Mouse (Mus musculus) kidney, embryonic 15.5 days (tissue): ENCODE results near the gene Blzf1. TPM values are rescaled to one million over a fixed set of nuclear protein-coding genes. Genes with fewer than 3 reads are reported as not detected.
A peak's percentile ranks its signal among the peaks of the same experiment; 100 is the strongest.

Source experiments
- ATAC-seq: fragments of 200-750 bp; cut with Nextera tagmentation; replicated peaks from 2 replicates; pipeline ENCODE4 v1.8.0; 2017; ENCODE audit warnings: moderate TSS enrichment; ENCODE audit not compliant: low FRiP score
- H3K27ac ChIP-seq: fragments of 300-500 bp; sonication (generic); 2 replicates; pipeline ENCODE4 v1.5.1; 2015; ENCODE audit warnings: mild to moderate bottlenecking, inconsistent platforms
- H3K27me3 ChIP-seq: fragments of 300-500 bp; sonication (generic); 2 replicates; pipeline ENCODE4 v1.6.1; 2015; ENCODE audit warnings: inconsistent platforms
- H3K36me3 ChIP-seq: fragments of 300-500 bp; sonication (generic); 2 replicates; pipeline ENCODE4 v1.6.1; 2015; ENCODE audit warnings: inconsistent platforms
- H3K4me1 ChIP-seq: fragments of 300-500 bp; sonication (generic); 2 replicates; pipeline ENCODE4 v1.6.1; 2015; ENCODE audit warnings: inconsistent platforms
- H3K4me2 ChIP-seq: fragments of 300-500 bp; sonication (generic); 2 replicates; pipeline ENCODE4 v1.6.1; 2015; ENCODE audit warnings: moderate library complexity, mild to moderate bottlenecking, inconsistent platforms
- H3K4me3 ChIP-seq: fragments of 300-500 bp; sonication (generic); replicated peaks from 2 replicates; pipeline ENCODE4 v1.5.1; 2015; ENCODE audit warnings: mild to moderate bottlenecking, inconsistent platforms
- H3K9ac ChIP-seq: fragments of 300-500 bp; sonication (generic); 2 replicates; pipeline ENCODE4 v1.6.1; 2015; ENCODE audit warnings: mild to moderate bottlenecking, inconsistent platforms
- H3K9me3 ChIP-seq: fragments of 300-500 bp; sonication (generic); replicated peaks from 2 replicates; pipeline ENCODE4 v1.6.1; 2016; ENCODE audit warnings: inconsistent platforms
- WGBS: fragments of 180-500 bp; shearing (Covaris S2); methylation state at CpG from one replicate; pipeline ENCODE4 v1.1.7; 2015; ENCODE audit warnings: mixed read lengths; 5-methylcytosine and 5-hydroxymethylcytosine counted together
- polyA plus RNA-seq: library from polyadenylated mRNA; unstranded; fragments of >200 nt; fragmentation: Nextera tagmentation; extraction: Ambion mirVana; gene quantifications from 2 replicates; pipeline ENCODE4 v1.2.1, GENCODE M21; 2015

The Blzf1 gene
- polyA plus RNA-seq, 1 experiment from 2014 or later = 30.9 TPM

GRCm38 (mm10) chr1:164320731-164321130 is 13.4 kb upstream of the Blzf1 start:
- H3K9me3 ChIP-seq = no peaks in the 10 kb centered on the region
- H3K27me3 ChIP-seq = no peaks in the 10 kb centered on the region
- peak overlapping the region; percentile 75 for H3K27ac ChIP-seq
- no peak overlapping the region for H3K9ac ChIP-seq
- no peak overlapping the region for H3K4me3 ChIP-seq
- peaks cover 3% of the 10 kb centered on the region; the same call in 1 of the 2 replicates for H3K4me1 ChIP-seq
- no peak overlapping the region for H3K4me2 ChIP-seq
- no peak for ATAC-seq
- 87% methylated on average over 5 of the region's 5 CpGs for WGBS
- H3K36me3 ChIP-seq = peaks cover 9% of the 10 kb centered on the region; the same call in 1 of the 2 replicates

DNA sequence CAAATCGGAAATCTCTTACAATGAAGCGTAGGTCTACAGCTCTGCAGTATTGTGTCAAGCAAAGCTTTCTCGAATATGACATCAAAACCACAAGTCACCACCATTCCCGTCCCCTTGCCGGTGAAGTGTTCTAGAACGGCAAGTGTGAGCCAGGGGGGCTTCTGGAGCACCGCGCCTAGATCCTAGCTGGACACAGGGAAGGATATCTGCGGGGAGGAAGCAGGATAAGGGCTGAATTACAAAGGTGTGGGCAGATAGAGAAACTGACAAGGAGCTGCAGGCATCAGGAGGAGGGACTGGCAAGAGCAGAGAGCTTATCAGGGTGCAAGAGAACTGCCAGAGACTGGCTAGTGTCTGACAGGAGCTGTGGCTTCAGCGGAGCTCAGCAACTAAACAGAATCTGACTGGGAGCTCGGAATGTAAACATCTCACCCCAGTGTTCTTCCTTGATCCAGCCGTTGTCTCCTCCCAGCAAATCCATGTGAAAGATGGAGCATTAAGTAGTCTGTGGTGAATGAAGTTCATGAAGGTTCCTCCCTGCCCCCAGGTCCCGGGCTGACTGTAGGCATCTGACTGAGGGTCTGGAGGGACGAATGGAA is 12.4 kb upstream of the Blzf1 start:
- Histone ChIP-seq H3K9ac (no peak overlapping the region), H3K4me2 (no peak overlapping the region), H3K27ac (no peak overlapping the region), H3K4me3 (no peak overlapping the region), H3K9me3 (no peaks in the 10 kb centered on the region), H3K36me3 (peaks cover 12% of the 10 kb centered on the region), H3K4me1 (peaks cover 3% of the 10 kb centered on the region; the same call in 1 of the 2 replicates), H3K27me3 (no peaks in the 10 kb centered on the region)
- 85% methylated on average over 14 of the region's 14 CpGs for WGBS
- no peak for ATAC-seq

- no peaks in the 10 kb centered on the region for H3K9me3 ChIP-seq
- H3K4me1 ChIP-seq = peaks cover 3% of the 10 kb centered on the region; the same call in 1 of the 2 replicates
- no peaks in the 10 kb centered on the region for H3K27me3 ChIP-seq
- peaks cover 22% of the 10 kb centered on the region for H3K36me3 ChIP-seq
- H3K27ac ChIP-seq = no peak overlapping the region
- 94% methylated on average over 5 of the region's 5 CpGs for WGBS
- H3K4me3 ChIP-seq = no peak overlapping the region
- no peak overlapping the region for H3K9ac ChIP-seq
- no peak for ATAC-seq
- no peak overlapping the region for H3K4me2 ChIP-seq
Measured at GRCm38 (mm10) chr1:164318474-164318873, 11.2 kb upstream of the Blzf1 start.

- no peak overlapping the region for H3K4me3 ChIP-seq
- H3K4me2 ChIP-seq = no peak overlapping the region
- ATAC-seq = no peak
- H3K4me1 ChIP-seq = peaks cover 3% of the 10 kb centered on the region; the same call in 1 of the 2 replicates
- H3K27ac ChIP-seq = no peak overlapping the region
- H3K9me3 ChIP-seq = no peaks in the 10 kb centered on the region
- WGBS = 86% methylated on average over 9 of the region's 9 CpGs
- no peaks in the 10 kb centered on the region for H3K27me3 ChIP-seq
- H3K9ac ChIP-seq = no peak overlapping the region
- peaks cover 34% of the 10 kb centered on the region for H3K36me3 ChIP-seq
Measured at GRCm38 (mm10) chr1:164317261-164317660, 10.0 kb upstream of the Blzf1 start.

DNA sequence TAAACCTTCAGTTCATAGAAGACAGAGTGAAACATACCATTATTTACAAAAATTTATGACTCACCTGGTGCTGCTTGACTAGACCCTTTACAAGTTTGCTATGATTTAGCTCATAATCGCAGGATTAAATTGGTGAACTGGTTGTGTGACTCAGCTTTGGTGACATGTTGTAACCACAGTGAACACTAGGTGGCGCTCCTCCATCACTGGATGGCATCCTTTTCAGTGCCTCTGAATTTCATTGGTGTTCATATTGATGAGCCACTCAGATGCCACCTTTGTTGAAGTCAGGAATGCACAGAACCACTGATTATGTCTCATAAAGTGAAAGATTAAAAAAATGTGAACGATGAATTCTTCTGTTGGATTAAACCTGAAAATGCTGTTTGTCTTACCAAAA is 9.4 kb upstream of the Blzf1 start:
- Histone ChIP-seq H3K9me3 (no peaks in the 10 kb centered on the region), H3K36me3 (peaks cover 35% of the 10 kb centered on the region), H3K27ac (no peak overlapping the region), H3K4me3 (no peak overlapping the region), H3K4me2 (no peak overlapping the region), H3K4me1 (peaks cover 3% of the 10 kb centered on the region; the same call in 1 of the 2 replicates), H3K9ac (no peak overlapping the region), H3K27me3 (no peaks in the 10 kb centered on the region)
- ATAC-seq = no peak
- 37% methylated on average over 3 of the region's 3 CpGs for WGBS

GRCm38 (mm10) chr1:164315266-164315665 is 8.0 kb upstream of the Blzf1 start:
- no peak overlapping the region for H3K27ac ChIP-seq
- H3K27me3 ChIP-seq = no peaks in the 10 kb centered on the region
- no peaks in the 10 kb centered on the region for H3K4me1 ChIP-seq
- no peaks in the 10 kb centered on the region for H3K9me3 ChIP-seq
- no peak for ATAC-seq
- H3K9ac ChIP-seq = no peak overlapping the region
- 76% methylated on average over 8 of the region's 8 CpGs for WGBS
- no peak overlapping the region for H3K4me2 ChIP-seq
- no peak overlapping the region for H3K4me3 ChIP-seq
- H3K36me3 ChIP-seq = peaks cover 41% of the 10 kb centered on the region

DNA sequence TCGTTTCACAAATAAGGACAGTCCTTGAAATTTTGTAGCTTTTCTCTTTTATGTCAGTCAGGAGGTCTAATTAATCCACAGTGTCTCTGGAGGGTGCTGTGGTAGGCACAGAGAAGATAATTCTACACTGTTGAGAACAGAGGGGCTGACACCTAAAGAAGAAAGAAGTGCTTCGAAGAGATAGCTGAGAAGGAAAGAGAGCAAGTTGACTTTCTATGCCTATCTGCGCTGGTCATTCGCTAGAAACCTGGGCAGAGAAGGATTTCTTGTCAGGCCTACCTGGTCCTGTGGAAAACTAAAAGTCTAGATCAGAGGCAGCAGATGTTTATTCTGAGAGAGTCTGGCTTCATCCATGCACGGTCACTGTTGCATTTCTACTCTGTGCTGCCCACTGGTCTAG is 6.8 kb upstream of the Blzf1 start:
- H3K27me3 ChIP-seq = no peaks in the 10 kb centered on the region
- WGBS = 89% methylated on average over 5 of the region's 5 CpGs
- no peak overlapping the region for H3K9ac ChIP-seq
- H3K4me3 ChIP-seq = no peak overlapping the region
- no peaks in the 10 kb centered on the region for H3K9me3 ChIP-seq
- H3K4me1 ChIP-seq = no peaks in the 10 kb centered on the region
- H3K4me2 ChIP-seq = no peak overlapping the region
- peaks cover 41% of the 10 kb centered on the region for H3K36me3 ChIP-seq
- no peak overlapping the region for H3K27ac ChIP-seq
- no peak for ATAC-seq

DNA sequence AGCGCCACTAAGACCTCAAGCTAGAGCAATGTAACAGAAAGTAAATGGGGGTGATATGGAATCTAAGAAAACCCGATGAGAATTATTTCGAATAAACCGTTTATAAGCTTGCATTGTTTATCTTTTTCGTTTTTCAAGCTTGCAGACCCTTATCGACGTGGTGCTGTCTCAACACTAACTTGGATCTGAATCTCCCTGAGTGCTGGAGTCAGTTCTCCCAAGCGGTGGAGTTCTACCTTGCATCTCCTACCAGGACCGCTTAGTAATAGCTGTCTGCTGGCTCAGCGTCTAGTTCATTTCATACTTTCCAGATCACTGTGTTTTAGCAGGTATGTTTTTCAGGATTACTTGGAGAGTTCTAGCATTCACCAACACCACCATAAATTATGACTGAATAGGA is 633 bp upstream of the Blzf1 start:
- H3K27ac ChIP-seq = peak overlapping the region; percentile 64; the same call in 1 of the 2 replicates
- peaks cover 21% of the 10 kb centered on the region for H3K4me1 ChIP-seq
- peak overlapping the region; percentile 27 for H3K9ac ChIP-seq
- WGBS = 9% methylated on average over 10 of the region's 10 CpGs
- no peak for ATAC-seq
- H3K4me3 ChIP-seq = peak overlapping the region; percentile 92
- no peaks in the 10 kb centered on the region for H3K9me3 ChIP-seq
- H3K36me3 ChIP-seq = peaks cover 28% of the 10 kb centered on the region
- H3K27me3 ChIP-seq = no peaks in the 10 kb centered on the region
- H3K4me2 ChIP-seq = peak overlapping the region; percentile 75

GRCm38 (mm10) chr1:164303821-164304220 is 3.5 kb downstream of the Blzf1 start, which contains the start of gene Nme7:
Gene Nme7 (plus strand): TSS chr1:164304121.
- Histone ChIP-seq H3K9ac (no peak within 1 kb of the TSS), H3K36me3 (peaks cover 51% of the 10 kb centered on the region), H3K4me2 (no peak within 1 kb of the TSS), H3K4me3 (no peak within 1 kb of the TSS), H3K27me3 (no peaks in the 10 kb centered on the region), H3K9me3 (no peaks in the 10 kb centered on the region), H3K27ac (no peak within 1 kb of the TSS), H3K4me1 (peaks cover 21% of the 10 kb centered on the region)
- WGBS = 90% methylated on average over 5 of the region's 5 CpGs
- ATAC-seq = no peak

DNA sequence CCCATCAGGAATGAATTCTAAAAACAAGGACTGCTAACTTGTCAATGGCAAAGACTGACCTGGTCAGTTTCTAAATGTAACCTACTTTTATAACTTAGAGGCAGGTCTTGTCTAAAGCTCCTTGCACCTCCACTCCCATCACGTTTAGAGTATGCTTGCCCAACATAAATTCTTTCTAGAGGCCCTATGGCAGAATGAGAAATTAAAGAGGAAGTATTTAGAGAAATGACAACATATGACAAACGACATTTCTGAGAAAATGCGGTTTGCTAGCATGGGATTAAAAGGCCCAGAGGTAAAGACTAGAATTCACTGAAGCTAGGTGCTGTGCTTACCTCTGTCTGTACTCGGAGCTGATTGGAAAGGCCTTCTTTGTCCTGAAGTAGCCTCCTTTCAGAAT is 5.3 kb downstream of the Blzf1 start:
- Histone ChIP-seq H3K27me3 (no peaks in the 10 kb centered on the region), H3K9me3 (no peaks in the 10 kb centered on the region), H3K4me3 (no peak overlapping the region), H3K4me2 (no peak overlapping the region), H3K9ac (no peak overlapping the region), H3K27ac (no peak overlapping the region), H3K36me3 (peaks cover 70% of the 10 kb centered on the region), H3K4me1 (peaks cover 12% of the 10 kb centered on the region)
- ATAC-seq = no peak
- 92% methylated on average over 4 of the region's 4 CpGs for WGBS

GRCm38 (mm10) chr1:164296473-164296872 is 10.8 kb downstream of the Blzf1 start:
- Histone ChIP-seq H3K4me3 (no peak overlapping the region), H3K9me3 (no peaks in the 10 kb centered on the region), H3K4me2 (no peak overlapping the region), H3K4me1 (no peaks in the 10 kb centered on the region), H3K27me3 (no peaks in the 10 kb centered on the region), H3K9ac (no peak overlapping the region), H3K27ac (no peak overlapping the region), H3K36me3 (peaks cover 86% of the 10 kb centered on the region)
- ATAC-seq = no peak
- WGBS = 92% methylated on average over 4 of the region's 5 CpGs

DNA sequence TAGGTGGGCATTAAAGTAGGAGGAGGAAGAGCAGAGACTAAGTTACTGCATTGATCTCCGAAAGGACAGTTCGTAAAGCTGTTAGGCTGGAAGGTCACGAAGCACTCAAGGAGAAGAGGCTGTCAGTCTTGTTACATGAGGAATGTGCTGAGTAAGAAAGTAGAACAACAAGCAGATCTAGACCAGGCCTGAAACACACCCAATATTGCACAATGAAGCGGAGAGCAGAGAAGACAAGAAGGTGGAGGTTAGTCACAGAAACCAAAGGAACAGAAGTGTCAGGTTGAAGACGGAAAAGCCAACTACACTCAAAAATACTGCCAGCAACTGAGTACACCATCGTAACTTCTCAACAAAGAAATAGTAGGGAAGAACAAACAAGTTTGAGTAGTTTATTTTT is 13.2 kb downstream of the Blzf1 start:
- Histone ChIP-seq H3K9ac (no peak overlapping the region), H3K27me3 (no peaks in the 10 kb centered on the region), H3K4me3 (no peak overlapping the region), H3K27ac (no peak overlapping the region), H3K9me3 (no peaks in the 10 kb centered on the region), H3K36me3 (peaks cover 80% of the 10 kb centered on the region), H3K4me2 (no peak overlapping the region), H3K4me1 (no peaks in the 10 kb centered on the region)
- ATAC-seq = no peak
- WGBS = 87% methylated on average over 6 of the region's 6 CpGs

GRCm38 (mm10) chr1:164292040-164292439 is 15.2 kb downstream of the Blzf1 start:
- Histone ChIP-seq H3K36me3 (peaks cover 60% of the 10 kb centered on the region), H3K4me3 (no peak overlapping the region), H3K4me1 (peaks cover 5% of the 10 kb centered on the region; the same call in 1 of the 2 replicates), H3K4me2 (no peak overlapping the region), H3K9me3 (no peaks in the 10 kb centered on the region), H3K27me3 (no peaks in the 10 kb centered on the region), H3K9ac (no peak overlapping the region), H3K27ac (no peak overlapping the region)
- WGBS = 88% methylated on average over 5 of the region's 5 CpGs
- ATAC-seq = no peak
